Mouse (Mus musculus) cerebellum, adult 9-11 months (tissue): ENCODE data around the gene Slc22a30.
"Not testable (repeated sequence)": the region's sequence is repeated elsewhere in the genome, so short reads cannot be mapped to it uniquely, and the experiment has no call there.

Experiments used
- DNase-seq: peaks from one replicate; pipeline ENCODE4 v3.0.0; 2022

Gene Slc22a30

GRCm38 (mm10) chr19:8405011-8405410, at the start of gene Slc22a30:
Slc22a30 (minus strand) TSS chr19:8405111.
- DNase-seq, result not testable (repeated sequence)

- DNase-seq, result no peak
These were observed 43.4 kb upstream of the Slc22a30 start for GRCm38 (mm10) chr19:8448321-8448720.

- no peak for DNase-seq
These were observed 42.6 kb upstream of the Slc22a30 start for GRCm38 (mm10) chr19:8447516-8447915.

- no peak for DNase-seq
These were observed 26.2 kb upstream of the Slc22a30 start for GRCm38 (mm10) chr19:8431051-8431662.

- not testable (repeated sequence) for DNase-seq
These were observed 2.5 kb upstream of the Slc22a30 start for GRCm38 (mm10) chr19:8407290-8408021.
